Mouse (Mus musculus) limb, embryonic 11.5 days (tissue): ENCODE data around the gene Rassf3. TPM values are rescaled to one million over a fixed set of nuclear protein-coding genes. Genes with fewer than 3 reads are reported as not detected.
A peak's percentile ranks its signal among the peaks of the same experiment; 100 is the strongest.

ENCODE experiments used
- ATAC-seq: fragments of 200-750 bp; cut with Nextera tagmentation; 2 replicates; pipeline ENCODE4 v1.8.0; 2017; ENCODE audit warnings: low read depth; ENCODE audit not compliant: insufficient number of reproducible peaks, low FRiP score, low TSS enrichment
- DNase-seq: peaks from one replicate; pipeline ENCODE4 v3.0.0-alpha.2; 2015; ENCODE audit warnings: low spot score
- H3K27ac ChIP-seq: fragments of 300-500 bp; sonication (generic); replicated peaks from 2 replicates; pipeline ENCODE4 v1.5.1; 2014; ENCODE audit warnings: low read depth, mild to moderate bottlenecking, low read length
- H3K27me3 ChIP-seq: fragments of 300-500 bp; sonication (generic); 2 replicates; pipeline ENCODE4 v1.6.1; 2014; ENCODE audit warnings: mild to moderate bottlenecking, low read length, mixed read lengths; ENCODE audit not compliant: control insufficient read depth, insufficient read depth
- H3K36me3 ChIP-seq: fragments of 300-500 bp; sonication (generic); 2 replicates; pipeline ENCODE4 v1.6.1; 2014; ENCODE audit warnings: mild to moderate bottlenecking, low read length, moderate library complexity, mixed read lengths; ENCODE audit not compliant: control insufficient read depth, insufficient read depth
- H3K4me1 ChIP-seq: fragments of 300-500 bp; sonication (generic); 2 replicates; pipeline ENCODE4 v1.6.1; 2014; ENCODE audit warnings: low read length, mixed read lengths; ENCODE audit not compliant: control insufficient read depth, insufficient read depth
- H3K4me2 ChIP-seq: fragments of 300-500 bp; sonication (generic); 2 replicates; pipeline ENCODE4 v1.6.1; 2014; ENCODE audit warnings: low read depth, mild to moderate bottlenecking, moderate library complexity; ENCODE audit not compliant: severe bottlenecking
- H3K4me3 ChIP-seq: fragments of 300-500 bp; sonication (generic); 2 replicates; pipeline ENCODE4 v1.5.1; 2014; ENCODE audit warnings: low read depth, low read length
- H3K9ac ChIP-seq: fragments of 300-500 bp; sonication (generic); 2 replicates; pipeline ENCODE4 v1.6.1; 2014; ENCODE audit warnings: mild to moderate bottlenecking, low read length
- H3K9me3 ChIP-seq: fragments of 300-500 bp; sonication (generic); 2 replicates; pipeline ENCODE4 v1.6.1; 2016; ENCODE audit warnings: low read length; ENCODE audit not compliant: control insufficient read depth
- WGBS: fragments of 180-500 bp; shearing (Covaris S2); extraction: QIAGEN DNeasy Blood & Tissue Kit; methylation state at CpG from one replicate; pipeline ENCODE4 v1.1.7; 2014; 5-methylcytosine and 5-hydroxymethylcytosine counted together
- polyA plus RNA-seq: library from polyadenylated mRNA; unstranded; fragments of >200 nt; fragmentation: Nextera tagmentation; extraction: Ambion mirVana; gene quantifications from 2 replicates; pipeline ENCODE4 v1.2.1, GENCODE M21; 2014

Gene Rassf3
- polyA plus RNA-seq, 1 experiment from 2014 or later: 16.5 TPM

- 88% methylated on average over 11 of the region's 11 CpGs for WGBS
- H3K9ac ChIP-seq: no peak overlapping the region
- H3K4me3 ChIP-seq: no peak overlapping the region
Observed at GRCm38 (mm10) chr10:121472593-121473217, 3.4 kb downstream of the Rassf3 start.

GRCm38 (mm10) chr10:121471570-121472197, 4.5 kb downstream of the Rassf3 start:
- no peak for DNase-seq
- Histone ChIP-seq H3K36me3 (no peaks in the 10 kb centered on the region), H3K9ac (no peak overlapping the region), H3K27ac (no peak overlapping the region), H3K27me3 (no peaks in the 10 kb centered on the region), H3K4me3 (no peak overlapping the region), H3K4me2 (no peak overlapping the region), H3K9me3 (no peaks in the 10 kb centered on the region), H3K4me1 (peaks cover 46% of the 10 kb centered on the region)
- 58% methylated on average over 8 of the region's 8 CpGs for WGBS
- no peak for ATAC-seq

More at GRCm38 (mm10) chr10:121472593-121473217, 3.4 kb downstream of the Rassf3 start:
- Histone ChIP-seq H3K27me3 (no peaks in the 10 kb centered on the region), H3K9me3 (no peaks in the 10 kb centered on the region), H3K36me3 (no peaks in the 10 kb centered on the region), H3K4me1 (peaks cover 38% of the 10 kb centered on the region), H3K4me2 (no peak overlapping the region), H3K27ac (no peak overlapping the region)
- DNase-seq: no peak
- ATAC-seq: no peak

- Histone ChIP-seq H3K27ac (no peak overlapping the region), H3K4me3 (no peak overlapping the region), H3K27me3 (no peaks in the 10 kb centered on the region), H3K4me1 (peaks cover 50% of the 10 kb centered on the region), H3K9me3 (no peaks in the 10 kb centered on the region), H3K4me2 (no peak overlapping the region), H3K36me3 (no peaks in the 10 kb centered on the region), H3K9ac (no peak overlapping the region)
- ATAC-seq (no peak), DNase-seq (peak; percentile 40)
- WGBS: 50% methylated on average over 3 of the region's 3 CpGs
Observed at GRCm38 (mm10) chr10:121469625-121470024, 6.5 kb downstream of the Rassf3 start.

GRCm38 (mm10) chr10:121468985-121469384, 7.2 kb downstream of the Rassf3 start:
- Histone ChIP-seq H3K27ac (peak overlapping the region; percentile 42; the same call in 1 of the 2 replicates), H3K4me2 (no peak overlapping the region)
- no peak for ATAC-seq

GRCm38 (mm10) chr10:121468261-121468660, 7.9 kb downstream of the Rassf3 start:
- DNase-seq: no peak
- WGBS: 76% methylated on average over 5 of the region's 5 CpGs
- Histone ChIP-seq H3K27ac (peak overlapping the region; percentile 42; the same call in 1 of the 2 replicates), H3K9ac (no peak overlapping the region), H3K9me3 (no peaks in the 10 kb centered on the region), H3K4me1 (peaks cover 37% of the 10 kb centered on the region), H3K4me2 (peak overlapping the region; percentile 13; the same call in 1 of the 2 replicates), H3K36me3 (no peaks in the 10 kb centered on the region), H3K27me3 (no peaks in the 10 kb centered on the region), H3K4me3 (no peak overlapping the region)
- no peak for ATAC-seq

More at GRCm38 (mm10) chr10:121468985-121469384, 7.2 kb downstream of the Rassf3 start:
- Histone ChIP-seq H3K9ac (no peak overlapping the region), H3K27me3 (no peaks in the 10 kb centered on the region), H3K4me1 (peaks cover 43% of the 10 kb centered on the region), H3K4me3 (no peak overlapping the region), H3K36me3 (no peaks in the 10 kb centered on the region), H3K9me3 (no peaks in the 10 kb centered on the region)
- 55% methylated on average over 5 of the region's 5 CpGs for WGBS
- DNase-seq: no peak

- no peak for DNase-seq
- H3K9ac ChIP-seq: no peak overlapping the region
- H3K9me3 ChIP-seq: no peaks in the 10 kb centered on the region
- 0 out of 2 replicates have a peak overlapping the region, but pooled peaks have one; percentile 8 for H3K27ac ChIP-seq
- H3K27me3 ChIP-seq: no peaks in the 10 kb centered on the region
- no peak for ATAC-seq
- peaks cover 37% of the 10 kb centered on the region for H3K4me1 ChIP-seq
- H3K4me2 ChIP-seq: peak overlapping the region; percentile 13; the same call in 1 of the 2 replicates
- no peaks in the 10 kb centered on the region for H3K36me3 ChIP-seq
- H3K4me3 ChIP-seq: no peak overlapping the region
- WGBS: 43% methylated on average over 8 of the region's 8 CpGs
Observed at GRCm38 (mm10) chr10:121467792-121468191, 8.4 kb downstream of the Rassf3 start.

- H3K9me3 ChIP-seq: no peaks in the 10 kb centered on the region
- H3K27ac ChIP-seq: 0 out of 2 replicates have a peak overlapping the region, but pooled peaks have one; percentile 14
- H3K4me3 ChIP-seq: no peak overlapping the region
- DNase-seq (no peak), ATAC-seq (no peak)
- H3K9ac ChIP-seq: no peak overlapping the region
- H3K36me3 ChIP-seq: no peaks in the 10 kb centered on the region
- no peaks in the 10 kb centered on the region for H3K27me3 ChIP-seq
- no peak overlapping the region for H3K4me2 ChIP-seq
- WGBS: 79% methylated on average over 13 of the region's 13 CpGs
- H3K4me1 ChIP-seq: peaks cover 39% of the 10 kb centered on the region
Observed at GRCm38 (mm10) chr10:121467016-121467415, 9.1 kb downstream of the Rassf3 start.

GRCm38 (mm10) chr10:121465033-121465432, 11.1 kb downstream of the Rassf3 start:
- WGBS: 20% methylated on average over 5 of the region's 5 CpGs
- Histone ChIP-seq H3K27me3 (no peaks in the 10 kb centered on the region), H3K4me3 (no peak overlapping the region), H3K4me1 (peaks cover 45% of the 10 kb centered on the region), H3K9me3 (no peaks in the 10 kb centered on the region), H3K9ac (0 out of 2 replicates have a peak overlapping the region, but pooled peaks have one; percentile 30), H3K4me2 (no peak overlapping the region), H3K27ac (peak overlapping the region; percentile 65), H3K36me3 (no peaks in the 10 kb centered on the region)
- ATAC-seq: no peak
- DNase-seq: no peak
